Mouse (Mus musculus) brain, embryonic 14.5 days (tissue): ENCODE data around the gene Vps37c. TPM values are rescaled to one million over a fixed set of nuclear protein-coding genes. Genes with fewer than 3 reads are reported as not detected.

ENCODE experiments used
- DNase-seq: peaks from one replicate; pipeline ENCODE4 v3.0.0-alpha.2; 2011; ENCODE audit warnings: low read depth
- CTCF ChIP-seq: fragments of 200-500 bp; IDR thresholded peaks from 2 replicates; pipeline ENCODE4 v1.5.1; 2012; ENCODE audit warnings: inconsistent platforms, mild to moderate bottlenecking, moderate library complexity, borderline replicate concordance; ENCODE audit not compliant: insufficient read depth, insufficient read length; ENCODE audit errors: extremely low read depth
- POLR2A ChIP-seq: fragments of 200-500 bp; IDR thresholded peaks from 2 replicates; pipeline ENCODE4 v1.6.1; 2012; ENCODE audit warnings: mild to moderate bottlenecking, inconsistent platforms, borderline replicate concordance; ENCODE audit not compliant: poor library complexity, insufficient read depth, insufficient read length, severe bottlenecking; ENCODE audit errors: extremely low read depth
- polyA plus RNA-seq: library from polyadenylated mRNA; depleted of rRNA; stranded (reverse); fragments of >200 nt; gene quantifications from 2 replicates; pipeline ENCODE4 v1.2.3, GENCODE M21; 2012

The Vps37c gene
- polyA plus RNA-seq, 1 experiment, result 29.0 TPM

GRCm38 (mm10) chr19:10692361-10692760 is 3.8 kb downstream of the Vps37c start:
- DNase-seq, result no peak
- no peak for TF ChIP-seq CTCF
- TF ChIP-seq POLR2A, result no peak

- DNase-seq, result no peak
- no peak for TF ChIP-seq CTCF
- TF ChIP-seq POLR2A, result no peak
Observed at GRCm38 (mm10) chr19:10693926-10694682, 5.6 kb downstream of the Vps37c start.

GRCm38 (mm10) chr19:10695801-10696200 is 7.3 kb downstream of the Vps37c start:
- peak; percentile 74 for DNase-seq
- TF ChIP-seq POLR2A (no peak), CTCF (no peak)

GRCm38 (mm10) chr19:10698131-10698991 is 9.8 kb downstream of the Vps37c start:
- TF ChIP-seq POLR2A (no peak), CTCF (no peak)
- DNase-seq, result no peak

- peak; percentile 63 for DNase-seq
- no peak for TF ChIP-seq CTCF
Observed at GRCm38 (mm10) chr19:10699851-10700250, 11.3 kb downstream of the Vps37c start.

GRCm38 (mm10) chr19:10701013-10701726 is 12.6 kb downstream of the Vps37c start:
- no peak for DNase-seq
- TF ChIP-seq POLR2A (no peak), CTCF (no peak)

- DNase-seq, result no peak
- TF ChIP-seq POLR2A (no peak), CTCF (no peak)
Observed at GRCm38 (mm10) chr19:10702125-10702524, 13.6 kb downstream of the Vps37c start.

GRCm38 (mm10) chr19:10703470-10703869 is 14.9 kb downstream of the Vps37c start:
- DNase-seq, result no peak
- TF ChIP-seq POLR2A, result no peak
- no peak for TF ChIP-seq CTCF

- TF ChIP-seq POLR2A, result no peak
- no peak for TF ChIP-seq CTCF
- no peak for DNase-seq
Observed at GRCm38 (mm10) chr19:10707087-10707875, 18.7 kb downstream of the Vps37c start.

- DNase-seq, result no peak
- TF ChIP-seq POLR2A (no peak), CTCF (no peak)
Observed at GRCm38 (mm10) chr19:10707881-10708280, 19.3 kb downstream of the Vps37c start.

GRCm38 (mm10) chr19:10708900-10709299 is 20.4 kb downstream of the Vps37c start:
- peak; percentile 44 for DNase-seq
- no peak for TF ChIP-seq POLR2A
- TF ChIP-seq CTCF, result no peak
